Mouse (Mus musculus): ENCODE data around the gene Rnf11. TPM values are rescaled to one million over a fixed set of nuclear protein-coding genes. Genes with fewer than 3 reads are reported as not detected.

The Rnf11 gene
- polyA plus RNA-seq, 1 experiment from 2014 or later: 104 TPM

DNA sequence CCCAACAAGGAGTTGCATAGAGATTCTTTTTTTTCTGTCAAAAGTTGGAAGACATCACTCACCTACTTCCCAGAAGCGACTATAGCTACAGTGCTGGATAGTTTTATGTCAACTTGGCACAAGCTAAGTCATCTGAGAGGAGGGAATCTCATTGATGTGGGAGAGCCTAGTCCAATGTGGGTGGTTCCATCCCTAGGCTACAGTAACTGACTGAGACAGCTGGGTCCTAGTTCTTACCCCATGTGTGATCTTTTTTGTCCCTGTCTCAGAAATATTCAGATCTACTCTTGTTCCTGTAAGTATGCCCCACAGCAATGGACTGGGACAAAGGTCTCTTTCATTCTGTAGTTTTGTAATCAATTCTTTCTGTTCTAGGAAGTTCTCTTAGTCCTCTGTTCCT lies 66.5 kb downstream of the Rnf11 start:
- Histone ChIP-seq H3K9ac (replicated peaks; ENCODE audit: low read length) (no peak overlapping the region), H3K4me2 (ENCODE audit: low read length) (no peak overlapping the region), H3K36me3 (ENCODE audit: control insufficient read depth, insufficient read depth, low read length) (no peaks in the 10 kb centered on the region), H3K27me3 (ENCODE audit: control insufficient read depth, insufficient read depth, low read length) (no peaks in the 10 kb centered on the region), H3K9me3 (ENCODE audit: control insufficient read depth, low read length) (no peaks in the 10 kb centered on the region), H3K27ac (replicated peaks; ENCODE audit: low read depth, low read length) (no peak overlapping the region), H3K4me1 (ENCODE audit: control insufficient read depth, insufficient read depth, low read length) (no peaks in the 10 kb centered on the region), H3K4me3 (replicated peaks; ENCODE audit: low read depth, low read length) (no peak overlapping the region)
- WGBS: 89% methylated on average over 1 of the region's 1 CpGs
- ATAC-seq (ENCODE audit: low FRiP score, low TSS enrichment) (no peak), DNase-seq (no peak)

DNA sequence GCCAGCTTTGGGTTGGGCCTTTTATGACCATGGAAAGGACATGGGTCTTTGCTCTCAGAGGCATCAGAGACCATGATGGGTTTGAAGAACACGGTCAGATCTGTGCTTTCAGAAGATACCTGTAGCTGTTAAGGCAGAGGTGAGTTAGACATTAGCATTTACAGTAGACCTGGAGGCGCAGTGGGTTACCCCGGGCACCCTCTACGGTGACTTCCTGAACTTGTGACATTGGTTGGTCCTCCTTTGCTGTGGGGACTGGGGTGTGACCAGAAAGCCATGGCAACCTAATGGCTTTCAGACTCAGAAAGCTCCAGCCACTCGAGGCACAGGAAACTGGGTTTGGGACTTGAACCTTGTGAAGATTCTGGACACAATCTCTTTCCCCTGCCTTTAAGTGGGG lies 72.3 kb downstream of the Rnf11 start:
- Histone ChIP-seq H3K4me2 (ENCODE audit: low read length) (no peak overlapping the region), H3K4me1 (ENCODE audit: control insufficient read depth, insufficient read depth, low read length) (no peaks in the 10 kb centered on the region), H3K27ac (replicated peaks; ENCODE audit: low read depth, low read length) (no peak overlapping the region), H3K9me3 (ENCODE audit: control insufficient read depth, low read length) (no peaks in the 10 kb centered on the region), H3K36me3 (ENCODE audit: control insufficient read depth, insufficient read depth, low read length) (no peaks in the 10 kb centered on the region), H3K4me3 (replicated peaks; ENCODE audit: low read depth, low read length) (no peak overlapping the region), H3K27me3 (ENCODE audit: control insufficient read depth, insufficient read depth, low read length) (no peaks in the 10 kb centered on the region; the same call in 1 of the 2 replicates), H3K9ac (replicated peaks; ENCODE audit: low read length) (no peak overlapping the region)
- no peak for ATAC-seq (ENCODE audit: low FRiP score, low TSS enrichment)
- DNase-seq: no peak
- WGBS: 91% methylated on average over 5 of the region's 5 CpGs

DNA sequence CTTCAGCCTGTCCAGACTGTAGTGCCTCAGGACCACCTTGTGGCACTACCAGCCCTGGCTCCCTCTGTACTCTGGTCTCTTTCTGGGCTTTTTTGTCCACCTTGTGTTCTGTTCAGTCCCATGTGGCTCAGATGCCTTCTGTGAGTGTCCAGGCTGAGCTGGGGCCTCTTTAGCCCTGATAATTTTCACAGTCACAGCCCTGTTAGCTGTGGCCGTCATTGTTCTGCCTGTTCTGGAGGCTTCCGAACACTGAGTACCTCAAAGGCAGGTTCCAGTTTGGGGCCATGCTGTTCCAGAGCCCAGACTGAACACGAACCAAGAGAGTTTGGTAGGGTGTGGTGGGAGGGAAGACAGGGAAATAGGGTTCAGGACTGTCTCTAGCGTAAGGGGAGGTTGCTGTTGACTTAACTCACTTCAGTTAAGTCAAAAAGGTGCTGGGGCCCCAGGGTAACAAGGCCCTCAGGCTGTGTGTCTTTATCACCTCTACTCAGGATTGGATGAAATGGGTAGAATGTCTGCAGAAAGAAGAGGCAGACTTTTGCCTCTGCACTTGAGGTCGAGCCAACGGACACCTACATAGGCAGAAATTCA lies 73.1 kb downstream of the Rnf11 start:
- Histone ChIP-seq H3K4me3 (replicated peaks; ENCODE audit: low read depth, low read length) (no peak overlapping the region), H3K4me2 (ENCODE audit: low read length) (no peak overlapping the region), H3K9ac (replicated peaks; ENCODE audit: low read length) (no peak overlapping the region), H3K36me3 (ENCODE audit: control insufficient read depth, insufficient read depth, low read length) (no peaks in the 10 kb centered on the region), H3K4me1 (ENCODE audit: control insufficient read depth, insufficient read depth, low read length) (peaks cover under 1% of the 10 kb centered on the region; the same call in 1 of the 2 replicates), H3K27me3 (ENCODE audit: control insufficient read depth, insufficient read depth, low read length) (no peaks in the 10 kb centered on the region; the same call in 1 of the 2 replicates), H3K27ac (replicated peaks; ENCODE audit: low read depth, low read length) (no peak overlapping the region), H3K9me3 (ENCODE audit: control insufficient read depth, low read length) (no peaks in the 10 kb centered on the region)
- 87% methylated on average over 6 of the region's 6 CpGs for WGBS
- ATAC-seq (ENCODE audit: low FRiP score, low TSS enrichment) (no peak), DNase-seq (no peak)

DNA sequence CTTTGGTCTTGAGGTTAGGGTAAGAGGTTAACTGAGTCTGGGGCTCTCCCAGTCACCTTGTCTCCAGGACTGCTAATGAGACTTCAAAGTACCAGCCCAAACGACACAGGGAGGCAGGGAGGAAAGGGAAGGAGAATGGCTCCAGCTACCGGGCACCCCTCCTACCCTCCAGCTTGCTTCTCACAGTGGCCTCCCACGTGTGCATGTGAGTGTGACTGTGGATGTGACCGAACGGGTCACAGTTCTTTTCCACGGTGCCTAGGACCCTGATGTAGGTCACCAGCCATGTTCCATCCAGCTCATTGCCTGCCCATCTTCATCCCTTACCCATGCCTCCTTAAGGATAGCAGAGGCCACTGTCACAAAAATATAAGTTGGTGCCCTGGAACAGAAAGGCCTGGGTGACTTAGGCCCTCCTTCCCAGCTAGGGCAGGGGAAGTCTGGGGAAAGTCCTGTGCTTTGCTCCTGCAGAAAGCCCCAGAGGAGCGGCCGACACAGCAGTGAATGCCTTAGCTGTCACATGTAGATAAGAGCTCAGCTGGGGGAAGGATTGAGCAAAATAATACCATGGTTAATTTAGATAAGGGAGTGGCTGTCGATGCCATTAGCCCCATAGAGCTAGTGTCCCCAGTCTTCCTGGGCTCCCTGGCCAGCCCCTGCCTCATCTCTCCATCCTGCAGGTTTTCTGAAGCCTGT lies 73.7 kb downstream of the Rnf11 start:
- no peak overlapping the region for H3K9ac ChIP-seq (replicated peaks; ENCODE audit: low read length)
- DNase-seq (no peak), ATAC-seq (ENCODE audit: low FRiP score, low TSS enrichment) (no peak)
- H3K27ac ChIP-seq (replicated peaks; ENCODE audit: low read depth, low read length): no peak overlapping the region
- no peak overlapping the region for H3K4me2 ChIP-seq (ENCODE audit: low read length)
- WGBS: 64% methylated on average over 9 of the region's 9 CpGs
- no peaks in the 10 kb centered on the region; the same call in 1 of the 2 replicates for H3K27me3 ChIP-seq (ENCODE audit: control insufficient read depth, insufficient read depth, low read length)
- H3K4me1 ChIP-seq (ENCODE audit: control insufficient read depth, insufficient read depth, low read length): peaks cover 7% of the 10 kb centered on the region; the same call in 1 of the 2 replicates
- no peaks in the 10 kb centered on the region for H3K36me3 ChIP-seq (ENCODE audit: control insufficient read depth, insufficient read depth, low read length)
- H3K9me3 ChIP-seq (ENCODE audit: control insufficient read depth, low read length): no peaks in the 10 kb centered on the region
- H3K4me3 ChIP-seq (replicated peaks; ENCODE audit: low read depth, low read length): no peak overlapping the region

DNA sequence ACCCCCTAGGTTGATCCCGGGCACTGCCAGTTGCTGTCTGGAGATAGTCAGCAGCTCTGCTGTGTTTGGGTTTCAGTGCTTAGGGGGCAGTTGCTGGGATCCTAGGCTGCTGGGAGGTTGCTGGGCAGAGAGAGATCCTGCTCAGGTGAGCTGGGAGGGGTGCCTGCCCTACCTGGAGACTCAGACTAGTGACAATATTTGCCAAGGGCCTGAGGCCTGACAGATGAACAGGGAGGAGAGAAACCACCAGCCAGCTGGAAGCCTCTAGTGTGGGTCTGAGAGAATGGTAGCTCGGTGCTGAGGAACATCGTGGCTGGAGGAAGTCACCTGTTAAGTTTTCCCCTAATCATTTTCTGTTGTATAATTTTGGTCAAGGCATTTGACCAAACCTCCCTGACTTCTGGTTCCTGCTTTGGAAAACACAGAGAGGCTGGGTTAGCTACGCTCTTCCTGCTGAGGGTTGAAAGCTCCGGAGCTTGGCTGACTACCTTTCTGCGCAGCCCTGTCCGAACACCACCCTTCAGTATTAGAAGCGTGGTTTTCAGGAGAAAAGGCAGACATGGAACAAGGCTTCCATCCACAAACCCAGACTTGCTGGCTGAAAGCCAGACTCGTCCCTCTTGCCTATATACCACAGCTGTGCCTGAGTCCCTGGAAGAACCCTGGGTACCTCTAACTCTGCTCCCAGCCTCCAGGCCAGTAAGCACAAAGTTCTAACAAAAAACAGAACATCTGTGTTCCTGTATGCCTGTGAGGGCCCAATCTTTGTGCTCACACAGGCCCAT lies 76.6 kb downstream of the Rnf11 start:
- no peak for ATAC-seq (ENCODE audit: low FRiP score, low TSS enrichment)
- Histone ChIP-seq H3K9ac (replicated peaks; ENCODE audit: low read length) (no peak overlapping the region; the same call in 1 of the 2 replicates), H3K36me3 (ENCODE audit: control insufficient read depth, insufficient read depth, low read length) (no peaks in the 10 kb centered on the region), H3K27ac (replicated peaks; ENCODE audit: low read depth, low read length) (no peak overlapping the region), H3K27me3 (ENCODE audit: control insufficient read depth, insufficient read depth, low read length) (no peaks in the 10 kb centered on the region; the same call in 1 of the 2 replicates), H3K4me3 (replicated peaks; ENCODE audit: low read depth, low read length) (no peak overlapping the region), H3K9me3 (ENCODE audit: control insufficient read depth, low read length) (no peaks in the 10 kb centered on the region), H3K4me2 (ENCODE audit: low read length) (no peak overlapping the region), H3K4me1 (ENCODE audit: control insufficient read depth, insufficient read depth, low read length) (peaks cover 9% of the 10 kb centered on the region; the same call in 1 of the 2 replicates)
- WGBS: 85% methylated on average over 9 of the region's 9 CpGs
- DNase-seq: peak; percentile 11

DNA sequence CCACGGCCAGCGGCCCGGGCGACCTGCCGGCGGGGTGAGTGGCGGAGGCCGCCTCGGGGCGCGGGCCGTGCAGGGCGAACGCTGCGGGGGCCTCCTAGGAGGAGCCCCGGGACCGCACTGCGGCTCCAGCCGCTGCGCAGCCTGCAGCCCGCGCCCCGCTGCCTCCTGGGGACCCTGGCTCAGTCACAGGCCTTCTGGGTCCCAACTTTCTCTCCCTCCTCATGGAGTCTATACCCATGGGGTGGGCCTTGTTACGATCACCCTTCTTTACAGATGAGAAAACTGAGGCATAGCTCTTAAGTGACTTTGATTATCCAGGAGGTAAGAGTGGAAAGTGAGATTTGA lies 77.4 kb downstream of the Rnf11 start:
- DNase-seq: no peak
- 2% methylated on average over 24 of the region's 24 CpGs for WGBS
- no peak; the same call in 1 of the 2 replicates for ATAC-seq (ENCODE audit: low FRiP score, low TSS enrichment)
- H3K4me1 ChIP-seq (ENCODE audit: control insufficient read depth, insufficient read depth, low read length): peaks cover 9% of the 10 kb centered on the region; the same call in 1 of the 2 replicates
- no peaks in the 10 kb centered on the region; the same call in 1 of the 2 replicates for H3K27me3 ChIP-seq (ENCODE audit: control insufficient read depth, insufficient read depth, low read length)
- peak overlapping the region; percentile 74 for H3K9ac ChIP-seq (replicated peaks; ENCODE audit: low read length)
- no peak overlapping the region for H3K27ac ChIP-seq (replicated peaks; ENCODE audit: low read depth, low read length)
- H3K9me3 ChIP-seq (ENCODE audit: control insufficient read depth, low read length): no peaks in the 10 kb centered on the region
- H3K4me2 ChIP-seq (ENCODE audit: low read length): peak overlapping the region; percentile 96
- H3K36me3 ChIP-seq (ENCODE audit: control insufficient read depth, insufficient read depth, low read length): no peaks in the 10 kb centered on the region
- H3K4me3 ChIP-seq (replicated peaks; ENCODE audit: low read depth, low read length): peak overlapping the region; percentile 53

DNA sequence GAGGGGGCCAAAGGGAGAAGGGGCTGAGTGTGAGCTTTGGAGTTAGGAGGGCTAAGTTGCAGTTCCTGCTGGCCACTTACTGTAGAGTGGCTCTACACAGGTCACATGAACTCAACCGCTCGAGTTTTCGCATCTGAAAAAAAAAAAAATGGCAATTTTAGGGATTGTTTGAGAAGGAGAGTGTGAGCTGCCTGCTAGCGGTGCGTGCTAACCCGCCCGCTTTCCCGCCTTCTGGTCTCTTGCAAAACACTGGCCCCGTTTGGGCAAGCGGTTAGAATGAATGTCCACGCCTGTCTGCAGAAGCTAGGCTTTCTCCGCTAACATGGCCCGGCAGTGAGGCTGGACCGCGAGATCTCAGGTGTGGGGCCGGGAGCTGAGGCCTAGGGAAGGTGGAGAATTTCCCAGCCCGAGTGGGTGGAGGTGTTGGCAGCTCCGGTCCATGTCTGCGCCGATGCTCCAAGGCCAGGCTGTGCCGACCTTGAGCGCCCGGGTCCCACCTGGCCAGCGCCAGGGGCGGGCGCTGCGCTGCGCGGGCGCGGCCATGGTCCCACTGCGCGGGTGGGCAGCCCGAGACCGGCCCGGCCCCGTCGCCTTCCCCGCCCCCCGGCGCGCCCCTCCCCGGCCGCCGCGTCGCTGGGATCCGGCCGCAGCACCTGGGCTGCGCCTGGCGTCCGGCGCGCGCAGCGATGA lies 77.9 kb downstream of the Rnf11 start, which contains the start of gene Ttc39a:
Ttc39a (plus strand) TSS at position 138 of the 690 bp plus-strand sequence.
- WGBS: under 1% methylated on average over 56 of the region's 56 CpGs
- no peak within 1 kb of the TSS for H3K27ac ChIP-seq (replicated peaks; ENCODE audit: low read depth, low read length)
- peak; percentile 55 for ATAC-seq (ENCODE audit: low FRiP score, low TSS enrichment)

DNA sequence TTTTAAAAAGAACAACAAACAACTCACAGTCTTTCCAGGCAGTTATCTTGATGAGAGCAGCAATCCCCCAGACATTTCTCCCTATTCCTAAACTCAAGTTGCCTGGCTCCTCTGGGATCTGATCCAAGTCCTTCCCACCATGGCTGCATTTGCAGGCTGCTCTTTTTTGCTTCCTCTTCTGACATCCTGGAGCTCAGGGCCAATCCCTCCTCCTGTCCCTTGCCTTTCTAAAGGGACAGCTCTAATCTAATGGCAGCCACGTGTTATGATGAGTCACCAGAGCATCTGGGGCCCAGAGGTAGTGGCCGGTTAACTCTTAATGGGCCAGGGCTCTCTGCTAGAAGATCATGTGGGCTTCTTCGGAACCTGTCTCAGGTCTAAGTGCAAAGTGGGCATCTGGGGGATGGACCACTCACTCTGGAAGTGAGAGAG lies 78.5 kb downstream of the Rnf11 start:
- peaks cover 9% of the 10 kb centered on the region; the same call in 1 of the 2 replicates for H3K4me1 ChIP-seq (ENCODE audit: control insufficient read depth, insufficient read depth, low read length)

More for the DNA sequence above, 77.9 kb downstream of the Rnf11 start, which contains the start of gene Ttc39a:
- peak; percentile 66 for DNase-seq
- Histone ChIP-seq H3K9ac (replicated peaks; ENCODE audit: low read length) (peak within 1 kb of the TSS; percentile 74), H3K4me3 (replicated peaks; ENCODE audit: low read depth, low read length) (peak within 1 kb of the TSS; percentile 53), H3K27me3 (ENCODE audit: control insufficient read depth, insufficient read depth, low read length) (no peaks in the 10 kb centered on the region; the same call in 1 of the 2 replicates), H3K9me3 (ENCODE audit: control insufficient read depth, low read length) (no peaks in the 10 kb centered on the region), H3K36me3 (ENCODE audit: control insufficient read depth, insufficient read depth, low read length) (no peaks in the 10 kb centered on the region), H3K4me2 (ENCODE audit: low read length) (peak within 1 kb of the TSS; percentile 96), H3K4me1 (ENCODE audit: control insufficient read depth, insufficient read depth, low read length) (peaks cover 9% of the 10 kb centered on the region; the same call in 1 of the 2 replicates)

More for the DNA sequence above, 78.5 kb downstream of the Rnf11 start:
- Histone ChIP-seq H3K9me3 (ENCODE audit: control insufficient read depth, low read length) (no peaks in the 10 kb centered on the region), H3K4me3 (replicated peaks; ENCODE audit: low read depth, low read length) (peak overlapping the region; percentile 53), H3K9ac (replicated peaks; ENCODE audit: low read length) (peak overlapping the region; percentile 74; the same call in 1 of the 2 replicates), H3K36me3 (ENCODE audit: control insufficient read depth, insufficient read depth, low read length) (no peaks in the 10 kb centered on the region), H3K4me2 (ENCODE audit: low read length) (peak overlapping the region; percentile 96), H3K27ac (replicated peaks; ENCODE audit: low read depth, low read length) (no peak overlapping the region), H3K27me3 (ENCODE audit: control insufficient read depth, insufficient read depth, low read length) (no peaks in the 10 kb centered on the region; the same call in 1 of the 2 replicates)
- DNase-seq: peak; percentile 56
- ATAC-seq (ENCODE audit: low FRiP score, low TSS enrichment): peak; percentile 36; the same call in 1 of the 2 replicates
- WGBS: 9% methylated on average over 3 of the region's 3 CpGs
